Mouse (Mus musculus): ENCODE measurements around the gene Nrip1. TPM values are rescaled to one million over a fixed set of nuclear protein-coding genes. Genes with fewer than 3 reads are reported as not detected.
"Not testable (repeated sequence)": the region's sequence is repeated elsewhere in the genome, so short reads cannot be mapped to it uniquely, and the experiment has no call there.

Gene Nrip1
- total and polyA plus RNA-seq, 2 experiments from 2014 or later = 34.8 to 40.9 TPM

GRCm38 (mm10) chr16:76413581-76413980, 40.0 kb upstream of the Nrip1 start:
- Histone ChIP-seq H3K9me3 (ENCODE audit: low read length) (no peaks in the 10 kb centered on the region), H3K4me2 (ENCODE audit: low read depth) (no peak overlapping the region), H3K27me3 (ENCODE audit: insufficient read depth, low read length) (no peaks in the 10 kb centered on the region), H3K9ac (no peak overlapping the region), H3K4me3 (ENCODE audit: low read depth, low read length) (no peak overlapping the region), H3K4me1 (ENCODE audit: insufficient read depth) (no peaks in the 10 kb centered on the region), H3K27ac (ENCODE audit: low read depth, low read length) (no peak overlapping the region), H3K36me3 (ENCODE audit: insufficient read depth) (no peaks in the 10 kb centered on the region)
- 93% methylated on average over 8 of the region's 8 CpGs for WGBS
- no peak for TF ChIP-seq CTCF (IDR thresholded peaks at IDR 0.05; ENCODE audit: low read depth)
- ATAC-seq (no peak), DNase-seq (no peak)

GRCm38 (mm10) chr16:76409355-76409722, 35.7 kb upstream of the Nrip1 start:
- Histone ChIP-seq H3K36me3 (ENCODE audit: insufficient read depth) (no peaks in the 10 kb centered on the region), H3K27ac (ENCODE audit: low read depth, low read length) (no peak overlapping the region), H3K9me3 (ENCODE audit: low read length) (no peaks in the 10 kb centered on the region), H3K4me1 (ENCODE audit: insufficient read depth) (no peaks in the 10 kb centered on the region), H3K4me2 (ENCODE audit: low read depth) (no peak overlapping the region), H3K4me3 (ENCODE audit: low read depth, low read length) (no peak overlapping the region), H3K27me3 (ENCODE audit: insufficient read depth, low read length) (no peaks in the 10 kb centered on the region), H3K9ac (no peak overlapping the region)
- no peak for DNase-seq
- no peak for TF ChIP-seq CTCF (IDR thresholded peaks at IDR 0.05; ENCODE audit: low read depth)
- 64% methylated on average over 1 of the region's 1 CpGs for WGBS
- ATAC-seq = no peak

DNA sequence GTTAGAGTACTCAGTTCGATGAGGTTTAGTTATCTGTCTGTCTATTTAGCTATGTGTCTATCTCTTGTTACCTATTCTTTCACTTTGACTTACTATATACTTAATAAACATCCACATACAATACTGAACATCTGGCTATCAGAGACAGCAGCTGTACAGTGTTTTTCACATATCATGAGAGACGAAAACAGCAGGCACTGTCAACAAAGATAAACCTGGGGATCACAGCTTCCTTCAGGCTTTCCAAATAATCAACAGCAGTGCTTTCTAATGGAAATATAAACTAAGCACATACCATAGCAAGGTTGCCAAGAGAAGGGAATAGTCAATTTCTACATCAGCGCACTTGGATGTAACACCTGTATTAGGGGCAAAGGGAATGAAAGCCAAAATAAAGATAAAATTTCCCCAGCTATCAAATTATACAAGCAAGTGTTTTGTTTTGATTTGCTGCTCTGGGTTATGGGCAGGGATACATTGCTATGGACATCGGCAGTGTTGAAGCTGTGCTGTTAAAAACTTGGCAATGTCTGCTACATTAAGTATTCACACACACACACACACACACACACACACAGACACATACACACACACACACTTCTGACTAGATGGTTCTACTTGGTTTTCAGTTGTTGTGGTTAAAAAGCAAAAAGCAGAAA, 35.2 kb upstream of the Nrip1 start:
- Histone ChIP-seq H3K27me3 (ENCODE audit: insufficient read depth, low read length) (no peaks in the 10 kb centered on the region), H3K4me2 (ENCODE audit: low read depth) (no peak overlapping the region), H3K9ac (no peak overlapping the region), H3K27ac (ENCODE audit: low read depth, low read length) (no peak overlapping the region), H3K4me3 (ENCODE audit: low read depth, low read length) (no peak overlapping the region), H3K9me3 (ENCODE audit: low read length) (no peaks in the 10 kb centered on the region), H3K36me3 (ENCODE audit: insufficient read depth) (no peaks in the 10 kb centered on the region), H3K4me1 (ENCODE audit: insufficient read depth) (no peaks in the 10 kb centered on the region)
- ATAC-seq (no peak), DNase-seq (no peak)
- 86% methylated on average over 4 of the region's 4 CpGs for WGBS
- TF ChIP-seq CTCF (IDR thresholded peaks at IDR 0.05; ENCODE audit: low read depth) = no peak

- no peak for TF ChIP-seq CTCF (IDR thresholded peaks at IDR 0.05; ENCODE audit: low read depth)
- no peak for DNase-seq
- H3K36me3 ChIP-seq (ENCODE audit: insufficient read depth) = no peaks in the 10 kb centered on the region
- no peak for ATAC-seq
- H3K4me1 ChIP-seq (ENCODE audit: insufficient read depth) = no peaks in the 10 kb centered on the region
- no peak overlapping the region for H3K9ac ChIP-seq
- no peak overlapping the region for H3K4me2 ChIP-seq (ENCODE audit: low read depth)
- H3K9me3 ChIP-seq (ENCODE audit: low read length) = no peaks in the 10 kb centered on the region
- no peak overlapping the region for H3K27ac ChIP-seq (ENCODE audit: low read depth, low read length)
- H3K27me3 ChIP-seq (ENCODE audit: insufficient read depth, low read length) = no peaks in the 10 kb centered on the region
- H3K4me3 ChIP-seq (ENCODE audit: low read depth, low read length) = no peak overlapping the region
- WGBS = 90% methylated on average over 8 of the region's 8 CpGs
Observed at GRCm38 (mm10) chr16:76408241-76408640, 34.6 kb upstream of the Nrip1 start.

DNA sequence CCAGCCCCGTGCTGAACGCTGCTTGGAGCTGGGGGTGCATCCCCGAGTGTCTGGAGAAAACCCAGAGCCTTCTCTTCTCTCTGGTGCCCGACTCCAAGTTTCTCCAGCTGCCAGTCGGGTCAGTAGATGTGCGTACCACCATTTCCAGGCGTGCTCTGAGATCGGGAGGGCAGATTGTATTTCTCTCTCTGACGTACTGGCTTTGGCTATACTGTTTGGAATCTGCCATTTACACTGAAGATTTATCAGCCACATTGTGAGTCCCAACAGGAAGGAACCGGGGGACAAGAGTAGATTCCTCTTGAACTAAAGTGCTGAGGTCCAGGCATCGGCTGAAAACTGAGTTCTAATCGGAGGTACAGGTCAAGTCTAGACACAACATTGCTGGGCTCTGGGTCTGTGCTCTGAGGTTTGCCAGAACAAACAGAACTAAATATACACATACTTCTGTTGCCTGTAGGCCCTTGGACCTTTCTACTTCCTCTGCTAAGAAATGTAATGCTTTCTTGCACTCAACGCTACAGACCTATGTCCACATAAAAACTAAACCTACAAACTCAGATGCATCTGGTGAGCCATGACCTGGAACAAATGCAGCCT, 33.8 kb upstream of the Nrip1 start:
- Histone ChIP-seq H3K9me3 (ENCODE audit: low read length) (no peaks in the 10 kb centered on the region), H3K4me2 (ENCODE audit: low read depth) (no peak overlapping the region), H3K4me3 (ENCODE audit: low read depth, low read length) (no peak overlapping the region), H3K36me3 (ENCODE audit: insufficient read depth) (no peaks in the 10 kb centered on the region), H3K4me1 (ENCODE audit: insufficient read depth) (no peaks in the 10 kb centered on the region), H3K27ac (ENCODE audit: low read depth, low read length) (no peak overlapping the region), H3K27me3 (ENCODE audit: insufficient read depth, low read length) (no peaks in the 10 kb centered on the region), H3K9ac (no peak overlapping the region)
- no peak for ATAC-seq
- 78% methylated on average over 13 of the region's 13 CpGs for WGBS
- no peak for TF ChIP-seq CTCF (IDR thresholded peaks at IDR 0.05; ENCODE audit: low read depth)
- no peak for DNase-seq

GRCm38 (mm10) chr16:76406897-76407296, 33.3 kb upstream of the Nrip1 start:
- H3K4me3 ChIP-seq (ENCODE audit: low read depth, low read length) = no peak overlapping the region
- no peaks in the 10 kb centered on the region for H3K4me1 ChIP-seq (ENCODE audit: insufficient read depth)
- no peak overlapping the region for H3K9ac ChIP-seq
- H3K36me3 ChIP-seq (ENCODE audit: insufficient read depth) = no peaks in the 10 kb centered on the region
- ATAC-seq = no peak
- H3K27ac ChIP-seq (ENCODE audit: low read depth, low read length) = no peak overlapping the region
- 53% methylated on average over 7 of the region's 7 CpGs for WGBS
- H3K27me3 ChIP-seq (ENCODE audit: insufficient read depth, low read length) = no peaks in the 10 kb centered on the region
- no peak overlapping the region for H3K4me2 ChIP-seq (ENCODE audit: low read depth)
- no peak for DNase-seq
- no peak for TF ChIP-seq CTCF (IDR thresholded peaks at IDR 0.05; ENCODE audit: low read depth)
- no peaks in the 10 kb centered on the region for H3K9me3 ChIP-seq (ENCODE audit: low read length)

DNA sequence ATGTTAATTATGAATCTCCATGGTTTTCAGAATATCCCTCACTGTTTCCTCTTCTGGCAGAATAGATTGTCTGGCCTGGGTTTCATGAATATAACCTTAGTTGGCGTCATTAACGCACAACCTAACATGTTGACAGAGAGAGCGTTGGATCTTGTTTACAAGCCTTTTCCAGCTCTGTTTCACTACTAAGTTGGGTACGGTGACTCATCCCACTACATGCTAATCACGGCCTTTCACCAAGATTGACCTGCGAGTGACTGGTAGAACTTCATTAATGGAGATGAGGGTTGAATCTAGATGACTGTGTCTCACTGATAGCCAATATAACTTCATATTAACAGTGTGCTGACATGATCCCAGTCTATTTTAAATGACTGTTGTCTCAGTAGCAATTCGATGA, 32.7 kb upstream of the Nrip1 start:
- ATAC-seq (no peak), DNase-seq (no peak)
- H3K4me3 ChIP-seq (ENCODE audit: low read depth, low read length) = no peak overlapping the region
- no peak overlapping the region for H3K4me2 ChIP-seq (ENCODE audit: low read depth)
- no peak for TF ChIP-seq CTCF (IDR thresholded peaks at IDR 0.05; ENCODE audit: low read depth)
- H3K4me1 ChIP-seq (ENCODE audit: insufficient read depth) = no peaks in the 10 kb centered on the region
- WGBS = 88% methylated on average over 7 of the region's 7 CpGs
- no peaks in the 10 kb centered on the region for H3K36me3 ChIP-seq (ENCODE audit: insufficient read depth)
- H3K9me3 ChIP-seq (ENCODE audit: low read length) = no peaks in the 10 kb centered on the region
- H3K27me3 ChIP-seq (ENCODE audit: insufficient read depth, low read length) = no peaks in the 10 kb centered on the region
- H3K27ac ChIP-seq (ENCODE audit: low read depth, low read length) = no peak overlapping the region
- H3K9ac ChIP-seq = no peak overlapping the region

DNA sequence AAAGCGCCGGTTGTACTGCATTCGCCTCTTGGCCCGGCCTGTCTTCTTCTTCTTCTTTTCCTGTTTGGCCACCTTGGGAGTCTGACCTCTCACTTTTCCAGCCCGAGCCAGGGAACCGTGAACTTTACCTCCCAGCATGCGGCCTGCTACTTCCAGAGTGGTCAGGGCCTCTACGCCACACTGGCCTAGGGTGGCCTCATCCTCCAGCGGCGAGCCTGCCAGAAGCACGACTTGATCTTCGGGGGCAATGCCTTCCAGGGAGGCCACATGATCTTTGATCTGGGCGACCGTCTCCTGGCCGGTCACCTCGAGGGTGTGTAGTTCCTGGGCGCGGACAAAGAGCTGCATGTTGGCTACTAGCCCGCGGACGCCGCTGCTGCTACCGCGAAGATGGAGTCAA, 29.7 kb upstream of the Nrip1 start:
- H3K9me3 ChIP-seq (ENCODE audit: low read length); H3K4me2 ChIP-seq (ENCODE audit: low read depth); H3K4me3 ChIP-seq (ENCODE audit: low read depth, low read length); H3K36me3 ChIP-seq (ENCODE audit: insufficient read depth); ATAC-seq; H3K4me1 ChIP-seq (ENCODE audit: insufficient read depth); H3K27ac ChIP-seq (ENCODE audit: low read depth, low read length); H3K27me3 ChIP-seq (ENCODE audit: insufficient read depth, low read length); H3K9ac ChIP-seq; DNase-seq: not testable (repeated sequence)
- 94% methylated on average over 24 of the region's 24 CpGs for WGBS
